Comparison of ENCODE assay signal across 11 mouse cellular contexts in genomic region chr4:58534141-58534571, GRCm38 (mm10). TPM values are rescaled to one million over a fixed set of nuclear protein-coding genes. Genes with fewer than 3 reads are reported as not detected.
A peak's percentile ranks its signal among the peaks of the same experiment; 100 is the strongest.
DNase-seq lines count a peak whose midpoint lies in the region; ATAC-seq lines count a peak whose summit lies in the region.
"Had no signal": no experiment of that assay in that cellular context is flagged by ENCODE, and none has a peak within 500 bp of the region (broad histone marks: within the 10 kb centered on the region; RNA-seq: fewer than 3 reads in every experiment).

No protein-coding gene starts in this region.

- no peaks in the 10 kb centered on the region for H3K36me3 ChIP-seq in kidney, embryonic 16.5 days (ENCODE audit: insufficient read depth, low read length)
- 0 out of 2 replicates have a peak, but pooled peaks cover 3% of the 10 kb centered on the region for H3K36me3 ChIP-seq in intestine, embryonic 15.5 days
- no peaks in the 10 kb centered on the region for H3K36me3 ChIP-seq in neural tube, embryonic 15.5 days
- H3K36me3 ChIP-seq: G1E had no signal

- H3K4me3 ChIP-seq in kidney, embryonic 16.5 days (ENCODE audit: low read length), result no peak overlapping the region
- no peak overlapping the region for H3K4me3 ChIP-seq in intestine, embryonic 15.5 days (replicated peaks)
- H3K4me3 ChIP-seq in neural tube, embryonic 15.5 days (replicated peaks), result no peak overlapping the region; the same call in 1 of the 2 replicates

- no peaks in the 10 kb centered on the region for H3K27me3 ChIP-seq in kidney, embryonic 16.5 days (ENCODE audit: insufficient read depth, low read length)
- no peaks in the 10 kb centered on the region for H3K27me3 ChIP-seq in intestine, embryonic 15.5 days (replicated peaks)
- H3K27me3 ChIP-seq in neural tube, embryonic 15.5 days (replicated peaks), result no peaks in the 10 kb centered on the region

- peaks cover 20% of the 10 kb centered on the region for H3K4me1 ChIP-seq in kidney, embryonic 16.5 days (ENCODE audit: insufficient read depth, low read length)
- H3K4me1 ChIP-seq in intestine, embryonic 15.5 days (replicated peaks), result peaks cover 18% of the 10 kb centered on the region
- H3K4me1 ChIP-seq in neural tube, embryonic 15.5 days, result peaks cover 7% of the 10 kb centered on the region

- no peak overlapping the region for H3K9ac ChIP-seq in kidney, embryonic 16.5 days (replicated peaks; ENCODE audit: low read length)
- H3K9ac ChIP-seq in intestine, embryonic 15.5 days, result no peak overlapping the region
- no peak overlapping the region for H3K9ac ChIP-seq in neural tube, embryonic 15.5 days (replicated peaks)

- intact Hi-C loops in left cerebral cortex, postnatal 36 days (cut with DNase I), result no loop called here

- DNase-seq in adrenal gland, adult (ENCODE audit: inconsistent age in 2 of 2, low spot score in 1 of 2), result peak; percentile 26 to 76
- DNase-seq in adrenal gland, adult 8-10 months, result no peak
- DNase-seq in kidney, postnatal 4 days, result no peak
- no peak for DNase-seq in right cerebral cortex, postnatal 25 days
- DNase-seq in left cerebral cortex, postnatal 36 days (ENCODE audit: low spot score in 2 of 2), result no peak
- DNase-seq: kidney, adult 18-20 months; liver had no signal

- H3K27ac ChIP-seq in kidney, embryonic 16.5 days (ENCODE audit: low read length), result no peak overlapping the region
- no peak overlapping the region for H3K27ac ChIP-seq in intestine, embryonic 15.5 days
- no peak overlapping the region for H3K27ac ChIP-seq in neural tube, embryonic 15.5 days (replicated peaks)

- peak overlapping the region; percentile 32; the same call in 1 of the 2 replicates for H3K4me2 ChIP-seq in kidney, embryonic 16.5 days (replicated peaks; ENCODE audit: low read depth, low read length)
- H3K4me2 ChIP-seq in intestine, embryonic 15.5 days (replicated peaks), result peak overlapping the region; percentile 25
- peak overlapping the region; percentile 42 for H3K4me2 ChIP-seq in neural tube, embryonic 15.5 days

- no peak for ATAC-seq in kidney, embryonic 16.5 days (ENCODE audit: low FRiP score, low TSS enrichment)
- peak; percentile 57 for ATAC-seq in intestine, embryonic 15.5 days
- peak; percentile 73; the same call in 1 of the 2 replicates for ATAC-seq in neural tube, embryonic 15.5 days (ENCODE audit: low FRiP score)

- H3K9me3 ChIP-seq in kidney, embryonic 16.5 days (ENCODE audit: low read length), result peaks cover 4% of the 10 kb centered on the region; the same call in 1 of the 2 replicates
- no peaks in the 10 kb centered on the region for H3K9me3 ChIP-seq in intestine, embryonic 15.5 days
- H3K9me3 ChIP-seq in neural tube, embryonic 15.5 days (replicated peaks), result no peaks in the 10 kb centered on the region

- 21% methylated on average over 13 of the region's 13 CpGs for WGBS in kidney, embryonic 16.5 days
- 26% methylated on average over 13 of the region's 13 CpGs for WGBS in intestine, embryonic 15.5 days
- 29% methylated on average over 13 of the region's 13 CpGs for WGBS in neural tube, embryonic 15.5 days

RNA-seq across cellular contexts. Expression of gene Lpar1, which starts 19.5 kb away (rescaled TPM):
- 10 to 100 TPM; 18.1 to 34.1 (median 27.7) TPM for total RNA-seq in adrenal gland, adult 8-10 months (2022)
- polyA plus RNA-seq in kidney, embryonic 16.5 days (2015; fragmentation: Nextera tagmentation; extraction: Ambion mirVana), result 36.2 and 37.0 TPM in 2 replicates
- 50.0 and 55.9 TPM in 2 replicates for polyA plus RNA-seq in intestine, embryonic 15.5 days (2015; fragmentation: Nextera tagmentation; extraction: Ambion mirVana)
- 15.9 and 25.3 TPM in 2 replicates for polyA plus RNA-seq in neural tube, embryonic 15.5 days (2015; fragmentation: Nextera tagmentation; extraction: Ambion mirVana)
- total RNA-seq in left cerebral cortex, postnatal 36 days (2021), result 10 to 100 TPM; 17.6 to 22.3 TPM
- polyA plus RNA-seq: G1E had no signal

Comparison
In these comparisons a context has a peak if more than half of its experiments do, and no peak if none do; other contexts are left out.
1. DNase-seq: peak in adrenal gland, adult (2 of 2); none in adrenal gland, adult 8-10 months (single experiment), kidney, postnatal 4 days (0 of 2), right cerebral cortex, postnatal 25 days (single experiment) and left cerebral cortex, postnatal 36 days (0 of 2).
2. Peak in every context shown above with its lines, with median percentiles within 50 percentile points of each other: H3K4me2 ChIP-seq.